Mouse (Mus musculus): ENCODE results near the gene D17H6S53E. TPM values are rescaled to one million over a fixed set of nuclear protein-coding genes. Genes with fewer than 3 reads are reported as not detected.

Gene D17H6S53E
- 10 to 100 TPM; 27.6 to 31.6 (median 30.9) TPM for total RNA-seq (2022)

- DNase-seq (ENCODE audit: low spot score in 2 of 2) = peak; percentile 58 to 62
Observed at GRCm38 (mm10) chr17:35126206-35126611, at the start of gene D17H6S53E. TSS of gene D17H6S53E (plus strand) at chr17:35126373.

DNA sequence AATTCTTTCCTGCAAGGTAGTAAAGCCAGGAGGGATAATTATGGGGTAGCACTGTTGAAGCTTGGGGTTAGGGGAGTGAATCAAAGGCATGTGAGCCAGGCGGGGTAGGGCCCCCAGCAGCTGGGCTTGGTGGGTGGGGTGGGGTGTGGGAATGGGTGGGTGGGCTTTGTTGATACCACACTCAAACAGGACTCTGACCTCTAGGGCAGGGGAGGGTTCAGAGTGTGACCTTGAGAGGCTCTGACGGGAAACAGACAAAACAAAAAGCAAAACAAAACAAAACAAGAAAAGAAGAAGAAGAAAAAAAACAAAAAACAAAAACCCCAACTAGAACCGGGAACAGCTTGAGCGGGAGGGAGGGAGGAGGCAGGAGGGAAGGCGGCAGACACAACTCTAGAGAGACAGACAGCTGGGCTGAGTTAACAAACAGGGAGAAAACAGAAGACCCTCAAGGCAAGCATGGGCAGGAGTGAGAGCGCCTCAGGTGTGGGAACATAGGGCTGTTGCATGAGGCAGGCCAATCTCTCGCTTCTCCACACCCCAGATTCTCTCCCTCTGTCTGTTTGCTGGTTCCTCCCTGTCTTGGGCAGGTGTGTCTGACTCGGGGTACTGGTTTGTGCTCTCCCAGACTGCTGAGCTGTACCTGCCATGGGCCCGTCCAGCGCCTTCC, 49.5 kb upstream of the D17H6S53E start, which contains the start of gene Ly6g6e:
Gene Ly6g6e, plus strand, starts transcription at position 396 of the 670 bp plus-strand sequence.
- no peak for DNase-seq (ENCODE audit: low spot score in 2 of 2)

DNA sequence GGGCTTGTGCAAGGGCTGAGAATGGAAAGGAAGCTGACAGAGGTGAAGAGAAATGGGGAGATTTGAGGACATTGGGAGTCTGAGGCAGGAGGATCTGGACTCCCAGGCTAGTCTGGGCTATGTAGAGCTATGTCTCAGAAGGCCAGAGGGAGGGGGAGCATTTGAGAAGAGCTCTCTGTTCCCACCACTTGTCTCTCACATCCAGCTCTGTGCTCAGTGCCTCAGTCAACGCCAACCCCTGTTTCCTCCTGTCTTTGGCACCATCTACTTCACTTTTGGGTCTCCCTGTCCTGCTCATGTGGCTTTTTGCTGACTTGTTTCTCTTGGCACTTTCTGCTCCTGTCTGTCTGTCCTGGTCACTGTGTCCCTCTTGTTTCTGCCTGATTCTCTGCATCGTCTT, 48.9 kb upstream of the D17H6S53E start:
- DNase-seq (ENCODE audit: low spot score in 2 of 2) = no peak

DNA sequence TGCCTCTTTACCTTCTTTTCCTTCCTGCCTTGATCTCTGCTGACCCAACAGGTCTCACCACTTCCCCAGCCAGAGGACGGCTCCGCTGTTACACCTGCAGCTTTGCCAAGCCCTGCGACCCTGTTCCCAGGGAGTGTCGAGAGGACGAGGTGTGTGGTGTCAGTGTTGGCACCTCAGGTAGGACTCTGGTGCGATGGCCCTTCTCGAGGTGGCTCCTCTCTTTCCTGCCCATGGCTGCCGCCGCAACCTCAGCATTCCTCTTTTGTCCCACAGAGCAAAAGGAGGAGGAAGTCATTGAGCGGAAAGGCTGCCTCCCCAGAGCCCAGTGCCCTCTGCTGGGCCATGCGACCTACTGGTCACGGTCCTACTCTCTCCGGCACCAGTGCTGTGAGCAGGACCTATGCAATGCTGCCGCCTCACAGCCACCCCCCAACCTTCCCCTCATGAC, 48.4 kb upstream of the D17H6S53E start, which contains the start of gene Ly6g6d:
Gene Ly6g6d, minus strand, starts transcription at position 280 of the 448 bp plus-strand sequence.
- DNase-seq (ENCODE audit: low spot score in 2 of 2) = no peak

- no peak for DNase-seq (ENCODE audit: low spot score in 2 of 2)
Observed at GRCm38 (mm10) chr17:35079778-35080177, 46.4 kb upstream of the D17H6S53E start.

GRCm38 (mm10) chr17:35080248-35080647, 45.9 kb upstream of the D17H6S53E start:
- DNase-seq (ENCODE audit: low spot score in 2 of 2) = no peak

DNA sequence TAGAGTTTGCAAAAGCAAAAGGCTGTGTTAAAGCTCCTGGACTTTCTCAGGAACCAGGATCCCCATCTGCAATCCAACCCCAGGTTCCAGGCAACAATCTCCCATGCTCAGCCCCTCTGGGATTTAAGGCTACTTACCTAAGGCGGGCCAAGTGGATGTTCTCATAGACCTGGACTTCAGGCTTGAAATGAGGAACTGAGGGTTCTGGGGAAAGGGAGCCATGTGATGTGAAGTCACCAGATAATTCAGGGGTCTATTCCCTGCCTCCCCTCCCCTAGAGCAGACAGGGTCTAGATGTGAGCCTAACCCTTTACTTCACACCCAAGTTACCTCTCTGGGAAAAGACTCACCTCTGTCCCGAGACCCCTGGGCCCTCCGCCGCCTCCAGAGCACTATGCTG, 45.5 kb upstream of the D17H6S53E start:
- no peak for DNase-seq (ENCODE audit: low spot score in 2 of 2)

DNA sequence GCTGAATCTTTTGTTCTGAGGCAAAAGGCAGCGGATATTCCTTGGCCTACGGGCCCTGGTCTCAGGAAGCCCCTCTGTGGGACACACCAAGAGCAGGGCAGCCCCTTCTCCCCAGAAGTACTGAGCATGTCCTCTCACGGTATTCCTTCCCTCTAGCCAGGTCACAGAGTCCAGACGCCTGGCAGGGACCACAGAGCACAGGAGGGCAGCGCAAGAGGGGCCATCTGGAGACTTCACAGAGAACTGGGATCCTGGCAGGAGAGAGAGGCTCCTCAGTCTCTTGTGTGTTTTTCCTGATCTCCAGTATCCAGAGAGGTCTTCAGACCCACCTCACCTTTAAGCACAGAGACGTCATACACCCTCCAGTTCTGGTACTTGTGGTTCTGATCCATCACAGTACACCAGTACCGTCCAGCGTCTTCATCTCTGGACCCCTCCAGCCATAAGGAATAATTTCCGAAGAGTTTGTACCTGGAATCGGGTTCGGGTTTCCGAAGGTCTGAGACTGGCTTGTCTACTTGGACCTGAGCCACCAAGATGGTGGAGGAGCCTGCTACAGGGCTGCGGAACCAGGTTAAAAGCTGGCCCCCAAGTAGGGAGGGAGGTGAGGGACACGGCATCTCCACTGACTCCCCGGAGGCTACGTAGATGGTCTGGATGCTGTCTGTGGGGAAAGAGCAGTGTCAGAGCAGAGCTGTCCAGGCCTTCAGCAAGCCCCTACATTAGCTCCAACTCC, 43.2 kb upstream of the D17H6S53E start:
- DNase-seq (ENCODE audit: low spot score in 2 of 2) = no peak

DNA sequence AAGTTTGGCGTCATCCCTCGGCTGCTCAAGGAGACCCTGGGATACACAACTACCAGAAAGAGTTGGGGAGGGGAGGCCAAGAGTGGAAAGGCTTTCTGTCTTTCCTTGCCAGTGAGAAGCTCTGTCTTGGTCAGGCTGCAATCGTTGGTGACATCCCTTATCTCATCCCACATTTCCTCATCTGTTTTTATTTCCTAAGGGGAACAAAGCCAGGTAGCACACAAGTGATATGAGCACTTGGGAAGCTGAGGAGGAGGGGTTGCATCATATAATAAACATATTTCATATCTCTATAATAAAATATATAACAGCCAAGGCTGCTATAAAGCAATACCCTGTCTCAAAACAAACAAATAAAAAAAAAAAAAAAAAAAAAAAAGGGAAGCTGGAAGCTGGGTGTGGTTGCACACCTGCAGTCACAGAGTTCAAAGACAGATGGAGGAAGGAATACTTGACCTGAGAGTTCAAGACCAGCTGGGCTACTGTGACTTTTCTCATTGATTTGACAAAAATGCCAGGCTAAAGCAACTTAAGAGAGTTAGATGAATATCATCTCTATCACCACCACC, 42.2 kb upstream of the D17H6S53E start:
- DNase-seq (ENCODE audit: low spot score in 2 of 2) = no peak

- no peak for DNase-seq (ENCODE audit: low spot score in 2 of 2)
Observed at GRCm38 (mm10) chr17:35085208-35085865, 40.8 kb upstream of the D17H6S53E start, which contains the start of gene Ly6g6f. TSS of gene Ly6g6f (minus strand) at chr17:35085610.

GRCm38 (mm10) chr17:35088151-35088550, 38.0 kb upstream of the D17H6S53E start:
- no peak for DNase-seq (ENCODE audit: low spot score in 2 of 2)

- peak; percentile 91 to 95 for DNase-seq (ENCODE audit: low spot score in 2 of 2)
Observed at GRCm38 (mm10) chr17:35088825-35089644, 37.1 kb upstream of the D17H6S53E start, which contains the start of gene Abhd16a. TSS of gene Abhd16a (plus strand) at chr17:35089263.

DNA sequence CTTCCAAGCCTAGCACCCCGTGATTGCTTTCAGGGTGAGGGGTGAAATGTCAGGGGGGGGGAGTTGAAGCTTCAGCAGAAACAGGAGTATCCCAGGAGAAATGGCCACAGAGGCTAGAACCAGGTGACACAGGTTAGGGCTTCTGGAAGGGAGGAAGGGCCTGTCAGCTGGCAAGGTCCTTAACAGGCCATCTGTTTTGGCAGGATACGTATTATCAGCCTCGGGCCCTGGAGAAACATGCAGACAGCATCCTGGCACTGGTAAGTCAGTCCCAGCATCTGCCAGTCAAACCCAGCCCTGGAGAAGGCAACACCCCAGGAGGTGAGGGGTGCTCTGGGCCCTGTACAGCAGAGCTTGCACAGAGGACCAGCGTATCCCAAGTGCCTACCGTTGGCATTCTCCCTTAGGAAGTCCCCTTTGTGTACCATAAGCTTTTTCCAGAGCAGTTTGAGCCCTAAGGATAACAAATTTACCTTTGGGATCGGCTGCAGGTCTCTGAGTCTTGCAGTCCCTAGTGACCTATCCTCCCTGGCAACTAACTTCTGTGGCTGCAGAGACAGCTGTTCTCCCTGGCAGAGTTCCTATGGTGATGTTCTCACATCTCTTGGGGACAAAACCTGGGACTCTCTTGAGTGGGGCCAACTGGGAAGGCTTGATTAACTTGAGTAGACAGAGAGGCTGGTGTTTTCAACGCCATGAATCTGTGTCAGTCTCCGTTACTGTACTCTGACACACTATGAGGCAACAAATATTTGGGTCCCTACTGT, 35.8 kb upstream of the D17H6S53E start:
- DNase-seq (ENCODE audit: low spot score in 2 of 2) = no peak

DNA sequence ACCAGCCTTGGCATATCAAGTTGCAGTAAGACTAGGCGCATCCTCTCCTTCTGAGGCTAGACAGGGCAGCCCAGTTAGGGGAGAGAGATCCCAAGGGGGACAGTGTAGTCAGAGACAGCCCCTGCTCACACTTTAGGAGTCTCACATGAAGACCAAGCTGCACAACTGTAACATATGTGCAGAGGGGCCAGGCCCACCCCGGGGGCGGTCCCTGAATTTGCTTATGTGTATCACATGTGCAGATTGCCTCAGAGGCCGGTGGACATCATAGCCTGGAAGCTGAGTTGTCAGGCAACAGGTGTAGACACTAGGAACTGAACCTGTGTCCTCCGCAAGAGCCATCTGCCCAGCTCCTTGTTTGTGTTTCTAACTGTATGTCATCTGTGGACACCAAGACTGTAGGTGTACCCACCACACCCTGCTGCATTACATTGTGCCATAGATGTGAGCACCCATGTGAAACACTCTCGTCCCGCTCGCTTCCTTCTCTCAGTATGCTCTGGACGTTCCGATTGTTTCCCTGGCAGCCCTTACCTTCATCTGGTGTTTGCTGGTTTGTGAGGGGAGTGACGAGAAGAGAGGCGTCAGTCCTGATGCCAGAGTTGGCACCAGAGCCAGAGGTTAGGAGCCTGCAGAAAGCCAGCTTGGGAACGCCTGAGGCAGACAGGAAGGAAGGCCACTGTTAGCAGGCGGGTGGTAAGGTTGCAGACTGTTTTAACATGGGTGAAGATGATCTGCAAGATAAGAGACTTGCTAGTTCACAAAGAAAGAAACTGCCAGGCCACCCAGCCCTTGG, 33.6 kb upstream of the D17H6S53E start:
- DNase-seq (ENCODE audit: low spot score in 2 of 2) = no peak

- DNase-seq (ENCODE audit: low spot score in 2 of 2) = no peak
Observed at GRCm38 (mm10) chr17:35094475-35095365, 31.5 kb upstream of the D17H6S53E start.

DNA sequence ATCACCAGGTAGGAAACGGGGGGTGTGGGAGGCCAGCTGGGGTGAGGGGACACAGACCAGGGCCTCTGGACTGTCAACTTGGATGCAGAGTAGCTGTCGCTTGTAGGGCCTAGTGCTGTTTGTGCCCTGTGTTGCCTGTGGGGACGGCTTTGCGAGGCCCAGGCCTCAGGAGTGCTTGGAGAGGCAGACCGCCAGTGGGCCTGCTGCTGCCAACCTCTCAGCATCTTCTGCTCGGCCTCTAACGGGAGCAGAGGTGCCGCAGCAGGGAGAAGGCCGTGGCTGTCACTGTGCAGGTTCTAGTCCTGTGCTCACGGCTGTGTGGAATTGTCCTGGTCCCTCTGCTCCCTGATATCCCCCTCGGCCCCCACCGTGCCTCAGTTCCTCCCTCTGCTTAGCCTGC, 29.6 kb upstream of the D17H6S53E start:
- DNase-seq (ENCODE audit: low spot score in 2 of 2) = no peak

DNA sequence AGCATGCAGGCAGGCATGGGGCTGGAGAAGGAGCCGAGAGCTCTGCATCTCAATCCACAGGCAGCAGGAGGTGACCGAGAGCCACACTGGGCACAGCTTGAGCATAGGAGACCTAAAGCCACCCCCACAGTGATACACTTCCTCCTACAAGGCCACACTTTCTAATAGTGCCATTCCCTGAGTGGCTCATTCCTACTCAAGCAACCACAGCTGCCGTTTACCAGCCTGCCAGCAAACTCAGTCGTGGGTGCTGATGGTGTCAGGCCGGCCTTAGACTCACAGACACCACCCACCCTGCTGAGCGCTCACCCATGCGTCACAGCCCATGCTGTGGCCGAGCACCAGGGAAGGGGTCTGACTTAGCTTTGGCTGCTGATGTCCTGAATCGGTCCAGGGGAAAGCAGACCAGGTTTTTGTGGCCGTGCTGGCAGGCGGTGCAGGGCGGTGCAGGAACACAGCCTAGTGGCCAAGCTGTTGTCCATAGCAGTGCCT, 29.0 kb upstream of the D17H6S53E start:
- DNase-seq (ENCODE audit: low spot score in 2 of 2) = peak in 1 of 2 experiments; percentile 31

Data from layer of hippocampus, adult 8-10 months (tissue).